Mouse (Mus musculus): Measurements from ENCODE around the gene Wwp2. TPM values are rescaled to one million over a fixed set of nuclear protein-coding genes. Genes with fewer than 3 reads are reported as not detected.
A peak's percentile ranks its signal among the peaks of the same experiment; 100 is the strongest.

The Wwp2 gene
- polyA plus RNA-seq, 1 experiment from 2014 or later: 41.6 TPM

DNA sequence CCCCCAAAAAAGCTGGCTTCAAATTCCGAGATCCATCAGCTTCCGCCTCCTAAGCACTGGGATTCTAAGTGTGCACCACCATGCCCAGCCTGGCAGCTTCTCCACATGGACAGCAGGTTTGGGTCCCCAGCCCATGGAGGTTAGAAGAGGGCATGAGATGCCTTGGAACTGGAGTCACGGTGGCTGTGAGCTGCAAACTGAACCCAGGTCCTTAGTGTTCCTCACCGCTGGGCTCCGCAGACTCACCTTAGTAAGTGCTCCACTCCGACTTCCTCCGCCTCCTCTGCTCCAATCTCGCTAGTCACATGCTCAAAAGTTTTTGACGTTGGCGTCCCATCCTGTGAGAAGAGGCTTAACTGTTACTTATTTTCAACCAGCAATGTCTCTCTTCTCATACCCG, 146.0 kb downstream of the Wwp2 start:
- H3K4me3 ChIP-seq (ENCODE audit: low read length): no peak overlapping the region
- no peak overlapping the region for H3K27ac ChIP-seq (ENCODE audit: low read length)
- 94% methylated on average over 11 of the region's 11 CpGs for WGBS
- H3K9ac ChIP-seq (ENCODE audit: low read depth, low read length): no peak overlapping the region
- peaks cover 29% of the 10 kb centered on the region for H3K36me3 ChIP-seq (ENCODE audit: control insufficient read depth, insufficient read depth, low read length)
- H3K4me2 ChIP-seq (ENCODE audit: low read depth, low read length): no peak overlapping the region
- H3K4me1 ChIP-seq (ENCODE audit: control insufficient read depth, insufficient read depth, low read length): peaks cover 7% of the 10 kb centered on the region
- H3K9me3 ChIP-seq (ENCODE audit: control insufficient read depth, low read length): no peaks in the 10 kb centered on the region
- no peaks in the 10 kb centered on the region for H3K27me3 ChIP-seq (replicated peaks; ENCODE audit: control insufficient read depth, insufficient read depth, low read length)
- ATAC-seq: no peak

DNA sequence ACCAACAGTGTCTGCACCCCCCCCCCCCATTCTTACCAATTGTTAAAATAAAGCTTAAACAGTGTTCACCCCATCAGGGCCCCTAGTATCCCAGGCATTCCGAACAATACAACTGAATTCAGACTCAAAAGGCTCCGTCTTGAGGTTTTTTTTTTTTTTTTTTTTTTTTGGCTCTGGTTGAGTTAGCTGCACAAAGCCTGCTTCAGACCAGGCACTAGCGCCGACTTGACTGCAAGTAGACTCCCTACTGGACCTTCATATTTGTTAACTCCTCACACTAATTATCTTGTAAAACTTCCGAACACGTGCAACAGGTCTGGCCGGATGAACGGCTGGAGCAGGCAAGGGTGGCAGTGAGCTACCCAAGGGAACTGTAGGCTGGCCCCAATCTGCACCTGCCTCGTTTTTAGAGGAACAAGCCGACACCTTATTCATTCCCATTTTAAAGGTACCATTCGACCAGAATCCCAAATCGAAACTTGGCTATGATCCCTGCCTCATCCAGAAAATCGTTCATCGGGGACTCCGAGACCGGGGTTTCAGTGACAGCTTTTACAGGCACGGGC, 151.3 kb downstream of the Wwp2 start:
- WGBS: 1% methylated on average over 17 of the region's 17 CpGs
- ATAC-seq: peak; percentile 49

DNA sequence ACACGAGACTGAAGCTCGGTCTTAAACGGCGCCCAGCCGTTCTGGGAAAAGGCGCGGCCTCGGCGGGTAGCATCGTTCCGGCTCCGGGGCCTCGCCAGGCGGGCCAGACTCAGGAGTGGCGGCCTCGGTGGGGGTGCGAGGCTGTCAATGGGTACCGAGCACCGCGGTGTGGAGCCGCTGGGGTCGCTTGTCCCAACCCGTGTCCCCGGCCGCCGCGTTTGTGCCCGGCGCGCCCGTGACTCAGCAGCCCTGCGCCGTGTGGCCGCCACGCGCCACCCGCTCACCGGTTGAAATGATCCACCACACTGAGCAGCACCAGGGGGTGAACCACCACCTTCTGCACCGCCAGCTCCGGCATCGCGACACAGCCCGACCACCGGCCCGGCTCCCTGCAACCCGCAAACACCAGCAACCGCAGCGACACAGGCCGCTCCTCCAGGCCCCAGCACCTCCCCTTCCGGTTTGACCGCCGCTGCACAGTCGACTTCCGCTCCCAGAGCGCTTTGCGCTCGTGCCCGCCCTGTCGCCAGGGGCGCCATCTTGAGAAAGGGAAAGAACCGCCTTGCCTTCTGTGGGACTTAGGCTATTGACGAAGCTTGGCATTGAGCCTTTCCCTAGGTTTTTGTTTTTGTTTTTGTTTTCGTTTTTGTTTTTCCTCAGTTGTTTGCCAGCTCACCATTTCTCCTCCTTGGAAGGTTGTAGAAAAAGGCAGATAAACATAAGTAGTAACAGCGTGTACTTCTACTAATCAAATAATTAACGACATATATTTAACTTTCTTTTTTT, 152.0 kb downstream of the Wwp2 start, which contains the start of gene Psmd7:
Gene Psmd7, minus strand, starts transcription at position 470 of the 786 bp plus-strand sequence.
- H3K9ac ChIP-seq (ENCODE audit: low read depth, low read length): peak within 1 kb of the TSS; percentile 88
- H3K9me3 ChIP-seq (ENCODE audit: control insufficient read depth, low read length): no peaks in the 10 kb centered on the region
- 2% methylated on average over 65 of the region's 65 CpGs for WGBS
- H3K27ac ChIP-seq (ENCODE audit: low read length): peak within 1 kb of the TSS; percentile 70
- peak within 1 kb of the TSS; percentile 64 for H3K4me2 ChIP-seq (ENCODE audit: low read depth, low read length)
- ATAC-seq: peak; percentile 97
- peaks cover 9% of the 10 kb centered on the region for H3K4me1 ChIP-seq (ENCODE audit: control insufficient read depth, insufficient read depth, low read length)
- H3K27me3 ChIP-seq (replicated peaks; ENCODE audit: control insufficient read depth, insufficient read depth, low read length): no peaks in the 10 kb centered on the region
- peak within 1 kb of the TSS; percentile 97 for H3K4me3 ChIP-seq (ENCODE audit: low read length)
- H3K36me3 ChIP-seq (ENCODE audit: control insufficient read depth, insufficient read depth, low read length): peaks cover 9% of the 10 kb centered on the region

More for the DNA sequence above, 151.3 kb downstream of the Wwp2 start:
- peak overlapping the region; percentile 97 for H3K4me3 ChIP-seq (ENCODE audit: low read length)
- H3K4me1 ChIP-seq (ENCODE audit: control insufficient read depth, insufficient read depth, low read length): peaks cover 9% of the 10 kb centered on the region
- peak overlapping the region; percentile 88 for H3K9ac ChIP-seq (ENCODE audit: low read depth, low read length)
- H3K4me2 ChIP-seq (ENCODE audit: low read depth, low read length): peak overlapping the region; percentile 64
- peak overlapping the region; percentile 70 for H3K27ac ChIP-seq (ENCODE audit: low read length)
- H3K36me3 ChIP-seq (ENCODE audit: control insufficient read depth, insufficient read depth, low read length): peaks cover 14% of the 10 kb centered on the region
- H3K27me3 ChIP-seq (replicated peaks; ENCODE audit: control insufficient read depth, insufficient read depth, low read length): no peaks in the 10 kb centered on the region
- H3K9me3 ChIP-seq (ENCODE audit: control insufficient read depth, low read length): no peaks in the 10 kb centered on the region

DNA sequence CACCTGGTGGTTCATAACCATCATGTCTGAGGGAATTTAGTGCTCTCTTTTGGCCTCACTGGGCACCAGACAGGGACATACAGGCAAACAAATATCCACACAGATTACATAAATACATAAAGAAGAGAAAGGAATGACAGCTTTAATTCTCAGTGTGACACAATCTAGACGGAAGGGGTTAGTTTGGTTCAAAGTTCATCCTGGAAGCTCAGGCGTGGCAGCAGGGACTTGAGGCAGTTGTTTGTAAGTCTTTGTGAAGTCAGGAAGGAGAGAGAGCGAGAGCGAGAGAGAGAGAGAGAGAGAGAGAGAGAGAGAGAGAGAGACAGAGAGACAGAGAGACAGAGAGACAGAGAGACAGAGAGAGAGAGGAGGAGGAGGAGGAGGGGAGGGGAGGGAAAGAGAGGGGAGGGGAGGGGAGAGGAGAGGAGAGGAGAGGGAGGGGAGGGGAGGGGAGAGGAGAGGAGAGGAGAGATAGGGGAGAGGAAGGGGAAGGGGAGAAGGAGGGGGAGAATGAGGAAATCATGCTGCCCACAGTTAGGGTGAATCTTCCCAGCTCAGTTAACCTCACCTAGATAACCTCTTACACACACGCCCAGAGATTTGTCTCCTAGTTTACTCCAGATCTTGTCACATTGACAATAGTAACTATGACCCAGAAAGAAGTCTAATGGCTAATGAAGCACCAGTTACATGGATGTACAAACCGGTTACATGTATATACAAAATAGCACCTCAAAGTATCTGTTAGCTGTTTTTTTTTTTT, 158.0 kb downstream of the Wwp2 start:
- H3K27ac ChIP-seq (ENCODE audit: low read length): no peak overlapping the region
- WGBS: 63% methylated on average over 6 of the region's 6 CpGs
- H3K36me3 ChIP-seq (ENCODE audit: control insufficient read depth, insufficient read depth, low read length): no peaks in the 10 kb centered on the region
- no peak overlapping the region for H3K4me2 ChIP-seq (ENCODE audit: low read depth, low read length)
- no peaks in the 10 kb centered on the region for H3K4me1 ChIP-seq (ENCODE audit: control insufficient read depth, insufficient read depth, low read length)
- H3K4me3 ChIP-seq (ENCODE audit: low read length): no peak overlapping the region
- no peaks in the 10 kb centered on the region for H3K27me3 ChIP-seq (replicated peaks; ENCODE audit: control insufficient read depth, insufficient read depth, low read length)
- H3K9me3 ChIP-seq (ENCODE audit: control insufficient read depth, low read length): no peaks in the 10 kb centered on the region
- ATAC-seq: peak; percentile 55
- no peak overlapping the region for H3K9ac ChIP-seq (ENCODE audit: low read depth, low read length)

DNA sequence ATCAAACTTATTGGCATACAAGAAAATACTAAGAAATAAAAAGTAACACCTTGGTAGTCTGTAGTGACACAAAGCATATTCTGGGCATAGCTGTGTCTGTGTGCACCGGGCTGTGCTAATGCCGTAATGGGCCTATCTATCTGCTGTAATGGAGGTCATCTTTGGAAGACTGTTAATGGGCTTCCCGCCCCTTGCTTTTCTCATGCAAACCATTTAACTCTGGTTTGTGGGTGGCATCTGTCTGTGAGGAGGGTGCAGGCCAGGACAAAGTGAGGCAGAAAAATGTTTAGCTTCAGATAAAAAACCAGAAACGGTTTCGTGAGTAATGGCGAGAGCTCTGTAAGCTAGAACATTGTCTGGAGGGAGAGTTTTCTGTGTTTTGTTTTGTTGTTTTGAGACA, 158.7 kb downstream of the Wwp2 start:
- H3K4me2 ChIP-seq (ENCODE audit: low read depth, low read length): no peak overlapping the region
- WGBS: 77% methylated on average over 6 of the region's 6 CpGs

DNA sequence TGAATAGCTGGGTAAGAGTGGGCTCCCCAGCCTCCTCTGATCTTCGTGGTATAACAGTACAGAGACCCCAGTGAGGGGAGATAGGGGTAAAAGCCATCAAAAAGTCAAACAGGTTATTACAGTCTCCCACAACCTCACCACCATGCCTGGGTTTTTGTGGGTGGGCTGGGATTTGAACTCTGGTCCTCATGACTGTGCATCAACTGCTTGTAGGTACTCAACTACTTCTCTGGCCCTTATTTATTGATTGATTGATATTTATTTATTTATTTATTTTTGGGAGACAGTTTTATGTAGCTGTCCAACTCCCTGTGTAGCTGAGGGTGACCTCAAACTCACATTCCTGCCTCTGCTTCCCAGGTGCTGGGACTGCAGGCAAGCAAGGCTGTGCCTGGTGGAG, 161.6 kb downstream of the Wwp2 start:
- no peak overlapping the region for H3K4me3 ChIP-seq (ENCODE audit: low read length)
- no peaks in the 10 kb centered on the region; the same call in 1 of the 2 replicates for H3K27me3 ChIP-seq (replicated peaks; ENCODE audit: control insufficient read depth, insufficient read depth, low read length)
- H3K9ac ChIP-seq (ENCODE audit: low read depth, low read length): no peak overlapping the region
- H3K9me3 ChIP-seq (ENCODE audit: control insufficient read depth, low read length): no peaks in the 10 kb centered on the region
- no peak overlapping the region for H3K4me2 ChIP-seq (ENCODE audit: low read depth, low read length)
- H3K4me1 ChIP-seq (ENCODE audit: control insufficient read depth, insufficient read depth, low read length): no peaks in the 10 kb centered on the region
- no peak for ATAC-seq
- WGBS: 65% methylated on average over 1 of the region's 1 CpGs
- H3K36me3 ChIP-seq (ENCODE audit: control insufficient read depth, insufficient read depth, low read length): no peaks in the 10 kb centered on the region
- no peak overlapping the region for H3K27ac ChIP-seq (ENCODE audit: low read length)

More for the DNA sequence above, 158.7 kb downstream of the Wwp2 start:
- no peak overlapping the region for H3K27ac ChIP-seq (ENCODE audit: low read length)
- H3K9ac ChIP-seq (ENCODE audit: low read depth, low read length): no peak overlapping the region
- ATAC-seq: no peak
- no peaks in the 10 kb centered on the region for H3K4me1 ChIP-seq (ENCODE audit: control insufficient read depth, insufficient read depth, low read length)
- H3K27me3 ChIP-seq (replicated peaks; ENCODE audit: control insufficient read depth, insufficient read depth, low read length): no peaks in the 10 kb centered on the region
- H3K9me3 ChIP-seq (ENCODE audit: control insufficient read depth, low read length): no peaks in the 10 kb centered on the region
- H3K36me3 ChIP-seq (ENCODE audit: control insufficient read depth, insufficient read depth, low read length): no peaks in the 10 kb centered on the region
- H3K4me3 ChIP-seq (ENCODE audit: low read length): no peak overlapping the region

DNA sequence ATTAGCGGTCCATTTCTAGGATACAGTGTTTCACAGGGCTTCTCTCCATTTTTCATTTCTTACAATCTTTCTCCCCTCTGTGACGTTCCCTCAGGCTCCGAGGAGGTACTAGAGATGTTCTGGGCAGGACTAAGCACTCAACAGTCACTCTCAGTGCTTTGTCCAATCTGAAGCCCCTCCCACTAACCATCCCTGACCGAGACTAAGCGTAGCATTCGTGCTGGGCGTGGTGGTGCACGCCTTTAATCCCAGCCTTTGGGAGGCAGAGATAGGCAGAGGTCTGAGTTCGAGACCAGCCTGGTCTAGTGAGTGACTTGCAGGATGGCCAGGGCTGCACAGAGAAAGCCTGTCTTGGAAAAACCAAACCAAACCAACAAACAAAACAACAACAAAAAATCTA, 163.5 kb downstream of the Wwp2 start:
- no peak overlapping the region for H3K9ac ChIP-seq (ENCODE audit: low read depth, low read length)
- H3K27ac ChIP-seq (ENCODE audit: low read length): no peak overlapping the region
- H3K4me1 ChIP-seq (ENCODE audit: control insufficient read depth, insufficient read depth, low read length): no peaks in the 10 kb centered on the region
- no peaks in the 10 kb centered on the region for H3K36me3 ChIP-seq (ENCODE audit: control insufficient read depth, insufficient read depth, low read length)
- no peaks in the 10 kb centered on the region for H3K9me3 ChIP-seq (ENCODE audit: control insufficient read depth, low read length)
- no peak overlapping the region for H3K4me3 ChIP-seq (ENCODE audit: low read length)
- no peaks in the 10 kb centered on the region; the same call in 1 of the 2 replicates for H3K27me3 ChIP-seq (replicated peaks; ENCODE audit: control insufficient read depth, insufficient read depth, low read length)
- no peak overlapping the region for H3K4me2 ChIP-seq (ENCODE audit: low read depth, low read length)
- WGBS: 84% methylated on average over 9 of the region's 9 CpGs
- ATAC-seq: no peak

DNA sequence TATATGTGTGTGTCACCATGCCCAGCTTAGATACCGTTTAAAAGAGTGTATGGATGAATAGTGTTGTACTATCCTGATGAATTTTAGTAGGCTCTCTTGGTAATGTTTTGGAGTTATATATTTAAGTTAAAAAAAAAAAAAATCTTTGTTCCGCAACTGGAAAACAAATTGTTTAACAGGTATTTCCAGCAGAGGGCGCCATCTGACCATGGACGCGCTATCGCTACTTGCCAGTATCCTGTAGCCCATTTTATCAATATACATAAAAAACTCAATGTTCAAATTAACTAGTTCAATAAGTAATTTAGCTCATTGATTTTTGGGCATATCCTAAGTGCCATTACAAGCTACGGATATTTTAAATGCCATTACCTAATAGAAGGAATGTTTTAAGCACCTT, 166.9 kb downstream of the Wwp2 start:
- no peak for ATAC-seq
- Histone ChIP-seq H3K9ac (ENCODE audit: low read depth, low read length) (no peak overlapping the region), H3K4me2 (ENCODE audit: low read depth, low read length) (no peak overlapping the region), H3K36me3 (ENCODE audit: control insufficient read depth, insufficient read depth, low read length) (no peaks in the 10 kb centered on the region), H3K9me3 (ENCODE audit: control insufficient read depth, low read length) (no peaks in the 10 kb centered on the region), H3K27me3 (replicated peaks; ENCODE audit: control insufficient read depth, insufficient read depth, low read length) (no peaks in the 10 kb centered on the region; the same call in 1 of the 2 replicates), H3K27ac (ENCODE audit: low read length) (no peak overlapping the region), H3K4me1 (ENCODE audit: control insufficient read depth, insufficient read depth, low read length) (no peaks in the 10 kb centered on the region), H3K4me3 (ENCODE audit: low read length) (no peak overlapping the region)
- 4% methylated on average over 7 of the region's 7 CpGs for WGBS

Data from intestine, embryonic 16.5 days (tissue).